Mouse (Mus musculus) hindbrain, embryonic 14.5 days (tissue): ENCODE data around the gene Gpr179. TPM values are rescaled to one million over a fixed set of nuclear protein-coding genes. Genes with fewer than 3 reads are reported as not detected.
A peak's percentile ranks its signal among the peaks of the same experiment; 100 is the strongest.
"Not testable (repeated sequence)": the region's sequence is repeated elsewhere in the genome, so short reads cannot be mapped to it uniquely, and the experiment has no call there.

ENCODE experiments used
- ATAC-seq: fragments of 200-750 bp; cut with Nextera tagmentation; 2 replicates; pipeline ENCODE4 v1.8.0; 2017; ENCODE audit warnings: moderate number of reproducible peaks, mild to moderate bottlenecking, moderate TSS enrichment, moderate library complexity; ENCODE audit not compliant: low FRiP score
- DNase-seq: peaks from one replicate; pipeline ENCODE4 v3.0.0-alpha.2; 2015; ENCODE audit warnings: low spot score
- H3K27ac ChIP-seq: fragments of 300-500 bp; sonication (generic); 2 replicates; pipeline ENCODE4 v1.5.1; 2014; ENCODE audit warnings: mild to moderate bottlenecking, moderate library complexity
- H3K27me3 ChIP-seq: fragments of 300-500 bp; sonication (generic); 2 replicates; pipeline ENCODE4 v1.6.1; 2014; ENCODE audit warnings: mild to moderate bottlenecking, low read length, mixed read lengths; ENCODE audit not compliant: control insufficient read depth, insufficient read depth
- H3K36me3 ChIP-seq: fragments of 300-500 bp; sonication (generic); replicated peaks from 2 replicates; pipeline ENCODE4 v1.6.1; 2014; ENCODE audit not compliant: control insufficient read depth, insufficient read depth
- H3K4me1 ChIP-seq: fragments of 300-500 bp; sonication (generic); replicated peaks from 2 replicates; pipeline ENCODE4 v1.6.1; 2014; ENCODE audit warnings: antibody characterized with exemption, low read length, mixed read lengths; ENCODE audit not compliant: control insufficient read depth, insufficient read depth
- H3K4me2 ChIP-seq: fragments of 300-500 bp; sonication (generic); replicated peaks from 2 replicates; pipeline ENCODE4 v1.6.1; 2014; ENCODE audit warnings: mild to moderate bottlenecking, moderate library complexity
- H3K4me3 ChIP-seq: fragments of 300-500 bp; sonication (generic); replicated peaks from 2 replicates; pipeline ENCODE4 v1.5.1; 2014; ENCODE audit warnings: mild to moderate bottlenecking, low read length
- H3K9ac ChIP-seq: fragments of 300-500 bp; sonication (generic); 2 replicates; pipeline ENCODE4 v1.6.1; 2014
- H3K9me3 ChIP-seq: fragments of 300-500 bp; sonication (generic); 2 replicates; pipeline ENCODE4 v1.6.1; 2016; ENCODE audit warnings: low read length; ENCODE audit not compliant: control insufficient read depth
- WGBS: fragments of 180-500 bp; shearing (Covaris S2); extraction: QIAGEN DNeasy Blood & Tissue Kit; methylation state at CpG from one replicate; pipeline ENCODE4 v1.1.7; 2014; 5-methylcytosine and 5-hydroxymethylcytosine counted together
- polyA plus RNA-seq: library from polyadenylated mRNA; unstranded; fragments of >200 nt; fragmentation: Nextera tagmentation; extraction: Ambion mirVana; gene quantifications from 2 replicates; pipeline ENCODE4 v1.2.1, GENCODE M21; 2014

Gpr179 gene
- polyA plus RNA-seq, 1 experiment from 2014 or later, result 0.50 TPM

GRCm38 (mm10) chr11:97333896-97334295 is 18.0 kb downstream of the Gpr179 start:
- WGBS, result 73% methylated on average over 1 of the region's 1 CpGs
- Histone ChIP-seq H3K27me3 (no peaks in the 10 kb centered on the region), H3K9me3 (no peaks in the 10 kb centered on the region), H3K4me1 (0 out of 2 replicates have a peak, but pooled peaks cover 4% of the 10 kb centered on the region), H3K4me2 (no peak overlapping the region), H3K9ac (no peak overlapping the region), H3K36me3 (peaks cover 13% of the 10 kb centered on the region), H3K4me3 (no peak overlapping the region), H3K27ac (no peak overlapping the region)
- DNase-seq (no peak), ATAC-seq (no peak)

GRCm38 (mm10) chr11:97333044-97333443 is 18.8 kb downstream of the Gpr179 start:
- 48% methylated on average over 9 of the region's 9 CpGs for WGBS
- no peaks in the 10 kb centered on the region for H3K4me1 ChIP-seq
- no peaks in the 10 kb centered on the region for H3K9me3 ChIP-seq
- DNase-seq (no peak), ATAC-seq (no peak)
- H3K4me2 ChIP-seq, result no peak overlapping the region
- no peak overlapping the region for H3K4me3 ChIP-seq
- peaks cover 20% of the 10 kb centered on the region for H3K36me3 ChIP-seq
- no peaks in the 10 kb centered on the region for H3K27me3 ChIP-seq
- no peak overlapping the region for H3K27ac ChIP-seq
- no peak overlapping the region for H3K9ac ChIP-seq

- Histone ChIP-seq H3K27me3 (no peaks in the 10 kb centered on the region), H3K36me3 (peaks cover 30% of the 10 kb centered on the region), H3K9ac (no peak overlapping the region), H3K4me2 (no peak overlapping the region), H3K27ac (no peak overlapping the region), H3K4me3 (no peak overlapping the region), H3K9me3 (no peaks in the 10 kb centered on the region), H3K4me1 (no peaks in the 10 kb centered on the region)
- ATAC-seq (no peak), DNase-seq (no peak)
- 85% methylated on average over 12 of the region's 12 CpGs for WGBS
Measured at GRCm38 (mm10) chr11:97331231-97332190, 20.4 kb downstream of the Gpr179 start.

GRCm38 (mm10) chr11:97330315-97330714 is 21.6 kb downstream of the Gpr179 start:
- Histone ChIP-seq H3K36me3 (peaks cover 42% of the 10 kb centered on the region), H3K4me1 (no peaks in the 10 kb centered on the region), H3K27ac (no peak overlapping the region), H3K27me3 (no peaks in the 10 kb centered on the region), H3K4me3 (no peak overlapping the region), H3K9me3 (no peaks in the 10 kb centered on the region), H3K9ac (no peak overlapping the region), H3K4me2 (no peak overlapping the region)
- DNase-seq, result no peak
- ATAC-seq, result no peak
- WGBS, result 97% methylated on average over 1 of the region's 1 CpGs

- Histone ChIP-seq H3K27ac (no peak overlapping the region), H3K4me2 (no peak overlapping the region), H3K36me3 (peaks cover 55% of the 10 kb centered on the region), H3K4me1 (no peaks in the 10 kb centered on the region), H3K27me3 (no peaks in the 10 kb centered on the region), H3K4me3 (no peak overlapping the region), H3K9ac (no peak overlapping the region), H3K9me3 (no peaks in the 10 kb centered on the region)
- peak; percentile 85 for DNase-seq
- ATAC-seq, result no peak
- WGBS, result 25% methylated on average over 9 of the region's 9 CpGs
Measured at GRCm38 (mm10) chr11:97328148-97328547, 23.7 kb downstream of the Gpr179 start.

- Histone ChIP-seq H3K4me1 (no peaks in the 10 kb centered on the region), H3K27ac (no peak overlapping the region), H3K9ac (no peak overlapping the region), H3K36me3 (peaks cover 61% of the 10 kb centered on the region), H3K9me3 (no peaks in the 10 kb centered on the region), H3K27me3 (no peaks in the 10 kb centered on the region), H3K4me2 (no peak overlapping the region), H3K4me3 (no peak overlapping the region)
- WGBS, result 72% methylated on average over 1 of the region's 1 CpGs
- DNase-seq, result no peak
- ATAC-seq, result no peak
Measured at GRCm38 (mm10) chr11:97325224-97325623, 26.7 kb downstream of the Gpr179 start.

GRCm38 (mm10) chr11:97321894-97322600 is 29.8 kb downstream of the Gpr179 start:
- not testable (repeated sequence) for H3K9me3 ChIP-seq, H3K9ac ChIP-seq, H3K27me3 ChIP-seq, H3K27ac ChIP-seq, ATAC-seq, H3K4me2 ChIP-seq, H3K4me3 ChIP-seq, H3K4me1 ChIP-seq, DNase-seq
- 82% methylated on average over 8 of the region's 8 CpGs for WGBS
- H3K36me3 ChIP-seq, result peaks cover 41% of the 10 kb centered on the region

GRCm38 (mm10) chr11:97321197-97321596 is 30.7 kb downstream of the Gpr179 start:
- peaks cover 33% of the 10 kb centered on the region for H3K36me3 ChIP-seq
- no peak for ATAC-seq

More at GRCm38 (mm10) chr11:97321197-97321596, 30.7 kb downstream of the Gpr179 start:
- Histone ChIP-seq H3K27ac (no peak overlapping the region), H3K4me2 (no peak overlapping the region), H3K4me1 (peaks cover 5% of the 10 kb centered on the region; the same call in 1 of the 2 replicates), H3K9ac (no peak overlapping the region), H3K27me3 (no peaks in the 10 kb centered on the region), H3K9me3 (no peaks in the 10 kb centered on the region), H3K4me3 (no peak overlapping the region)
- 95% methylated on average over 8 of the region's 8 CpGs for WGBS
- DNase-seq, result no peak
